Mouse (Mus musculus) myocyte (in vitro differentiated cells): ENCODE measurements at regions not wholly inside any gene's neighbourhood (a gene's known extent, or its start where the extent isn't known, plus 50 kb on each side); places are given as distances from the start of the nearest gene placed in this dataset.

Source experiments
- CEBPB ChIP-seq: IDR thresholded peaks from 2 replicates; pipeline ENCODE4 v1.6.1; 2011; ENCODE audit warnings: mild to moderate bottlenecking, moderate library complexity; ENCODE audit not compliant: poor library complexity, insufficient read depth, severe bottlenecking
- E2F4 ChIP-seq: IDR thresholded peaks from one replicate; pipeline ENCODE4 v1.6.1; 2011; ENCODE audit warnings: mild to moderate bottlenecking, control low read depth, moderate library complexity; ENCODE audit not compliant: insufficient read depth
- MAX ChIP-seq: IDR thresholded peaks from one replicate; pipeline ENCODE4 v1.6.1; 2011; ENCODE audit warnings: low read depth, mild to moderate bottlenecking, control low read depth
- MYOD1 ChIP-seq, 3 experiments: IDR thresholded peaks; one replicate each; pipeline ENCODE4 v1.6.1; 2011; ENCODE audit warnings: control low read depth in 2 of 3, low read depth in 2 of 3, mild to moderate bottlenecking in 2 of 3, moderate library complexity in 1 of 3; ENCODE audit not compliant: insufficient read length in 2 of 3, control insufficient read depth in 1 of 3
- MYOG ChIP-seq, 3 experiments: IDR thresholded peaks; one replicate each; pipeline ENCODE4 v1.6.1; 2011; ENCODE audit warnings: control low read depth in 2 of 3, low read depth in 2 of 3, mild to moderate bottlenecking in 2 of 3; ENCODE audit not compliant: insufficient read length in 2 of 3, control insufficient read depth in 1 of 3, insufficient read depth in 1 of 3
- POLR2A ChIP-seq: IDR thresholded peaks from one replicate; pipeline ENCODE4 v1.6.1; 2011; ENCODE audit warnings: low read depth, mild to moderate bottlenecking, control low read depth, moderate library complexity; ENCODE audit not compliant: insufficient read length
- POLR2AphosphoS2 ChIP-seq: IDR thresholded peaks from one replicate; pipeline ENCODE4 v1.6.1; 2011; ENCODE audit warnings: low read depth, control low read depth; ENCODE audit not compliant: insufficient read length
- REST ChIP-seq: IDR thresholded peaks from one replicate; pipeline ENCODE4 v1.6.1; 2011; ENCODE audit warnings: mild to moderate bottlenecking, control low read depth, moderate library complexity; ENCODE audit not compliant: insufficient read depth, insufficient read length
- SRF ChIP-seq: IDR thresholded peaks from one replicate; pipeline ENCODE4 v1.6.1; 2011; ENCODE audit warnings: low read depth; ENCODE audit not compliant: control insufficient read depth, insufficient read length
- TCF12 ChIP-seq: IDR thresholded peaks from one replicate; pipeline ENCODE4 v1.6.1; 2011; ENCODE audit warnings: mild to moderate bottlenecking, control low read depth; ENCODE audit not compliant: poor library complexity, insufficient read depth, severe bottlenecking
- TCF3 ChIP-seq: IDR thresholded peaks from one replicate; pipeline ENCODE4 v1.6.1; 2011; ENCODE audit warnings: low read depth, control low read depth; ENCODE audit not compliant: insufficient read length
- USF1 ChIP-seq: IDR thresholded peaks from one replicate; pipeline ENCODE4 v1.6.1; 2011; ENCODE audit warnings: low read depth, mild to moderate bottlenecking, control low read depth, moderate library complexity

- no peak for TF ChIP-seq E2F4
- TF ChIP-seq REST: no peak
- TF ChIP-seq SRF: no peak
- no peak for TF ChIP-seq POLR2A
- TF ChIP-seq USF1: no peak
- no peak for TF ChIP-seq TCF3
- TF ChIP-seq MAX: no peak
- no peak for TF ChIP-seq MYOG (IDR thresholded peaks at IDR 0.05; ENCODE audit: control insufficient read depth in 1 of 3, insufficient read depth in 1 of 3, insufficient read length in 2 of 3, low read depth in 2 of 3)
- TF ChIP-seq CEBPB: no peak
- no peak for TF ChIP-seq TCF12
- TF ChIP-seq POLR2AphosphoS2: no peak
- peak in 1 of 3 experiments; percentile 3 for TF ChIP-seq MYOD1 (IDR thresholded peaks at IDR 0.05; ENCODE audit: control insufficient read depth in 1 of 3, insufficient read length in 2 of 3, low read depth in 2 of 3)
Measured at GRCm38 (mm10) chr1:73456359-73457062, 440.8 kb upstream of the Tnp1 start.
